Mouse (Mus musculus): ENCODE measurements around the gene Hs3st6.
A peak's percentile ranks its signal among the peaks of the same experiment; 100 is the strongest.
"Not testable (repeated sequence)": the region's sequence is repeated elsewhere in the genome, so short reads cannot be mapped to it uniquely, and the experiment has no call there.

Gene Hs3st6

DNA sequence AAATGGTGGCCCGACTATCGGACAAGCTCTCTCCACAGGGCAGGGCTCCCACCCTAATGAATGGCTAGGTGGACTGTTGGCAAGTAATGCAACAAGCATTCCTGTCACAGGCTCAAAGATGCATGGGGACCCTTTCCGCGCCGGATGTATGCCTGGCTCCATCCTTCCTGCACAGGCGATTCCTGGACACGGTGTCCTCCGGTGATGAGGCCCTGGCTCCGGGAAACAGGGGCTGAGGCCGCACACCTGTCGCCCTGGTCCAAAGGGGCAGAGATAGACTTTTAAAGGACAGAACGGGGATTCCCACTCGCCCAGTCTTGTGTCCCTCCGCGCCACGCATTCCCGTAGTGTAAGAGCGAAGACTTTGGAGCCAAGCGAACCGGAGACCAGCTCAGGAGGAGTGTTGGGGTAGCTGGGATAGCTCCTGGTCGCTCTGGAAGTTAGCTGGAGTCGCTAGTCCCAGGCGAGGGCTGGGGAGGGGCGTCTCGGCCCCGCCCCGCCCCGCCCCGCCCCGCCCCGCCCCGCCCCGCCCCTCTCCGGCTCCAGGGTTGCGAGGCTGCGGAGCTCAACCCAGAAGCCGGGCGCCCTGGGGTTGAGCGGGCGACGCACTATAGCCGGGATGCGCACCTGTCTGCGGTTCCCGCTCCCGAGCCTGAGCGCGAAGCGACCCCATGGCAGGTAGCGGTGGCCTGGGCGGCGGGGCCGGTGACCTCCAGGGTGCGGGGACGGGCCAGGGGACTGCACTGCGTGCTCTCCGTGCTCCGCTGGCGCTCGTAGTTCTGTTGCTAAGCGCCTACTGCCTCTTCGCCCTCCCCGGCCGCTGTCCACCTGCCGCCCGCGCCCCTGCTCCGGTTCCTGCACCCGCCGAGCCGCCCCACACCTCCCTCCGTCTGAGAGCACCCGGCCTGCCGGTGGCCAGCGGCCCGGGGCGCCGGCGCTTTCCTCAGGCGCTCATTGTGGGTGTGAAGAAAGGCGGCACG, at the start of gene Hs3st6:
Hs3st6 (plus strand) TSS at position 574 of the 980 bp plus-strand sequence.
- DNase-seq, result no peak

DNA sequence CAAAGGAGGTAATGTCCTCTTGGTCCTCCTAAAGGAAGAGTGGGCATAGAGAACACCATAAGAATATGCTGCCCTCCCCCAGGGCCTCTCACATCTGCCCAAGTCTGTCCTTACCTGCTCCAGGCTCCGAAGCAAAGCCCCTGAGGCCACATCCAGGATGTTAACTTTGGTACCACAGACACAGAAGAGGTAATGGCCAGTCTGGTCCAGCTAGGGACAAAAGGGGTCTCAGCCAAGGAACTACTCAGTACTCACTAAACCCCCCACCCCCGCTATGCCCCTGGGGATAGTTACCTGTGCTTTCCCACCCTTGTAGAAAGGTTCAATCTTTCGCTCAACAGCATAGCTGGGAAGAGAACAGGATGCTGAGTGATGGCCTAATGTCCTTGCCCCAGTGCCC, 47.0 kb upstream of the Hs3st6 start:
- no peak for DNase-seq

DNA sequence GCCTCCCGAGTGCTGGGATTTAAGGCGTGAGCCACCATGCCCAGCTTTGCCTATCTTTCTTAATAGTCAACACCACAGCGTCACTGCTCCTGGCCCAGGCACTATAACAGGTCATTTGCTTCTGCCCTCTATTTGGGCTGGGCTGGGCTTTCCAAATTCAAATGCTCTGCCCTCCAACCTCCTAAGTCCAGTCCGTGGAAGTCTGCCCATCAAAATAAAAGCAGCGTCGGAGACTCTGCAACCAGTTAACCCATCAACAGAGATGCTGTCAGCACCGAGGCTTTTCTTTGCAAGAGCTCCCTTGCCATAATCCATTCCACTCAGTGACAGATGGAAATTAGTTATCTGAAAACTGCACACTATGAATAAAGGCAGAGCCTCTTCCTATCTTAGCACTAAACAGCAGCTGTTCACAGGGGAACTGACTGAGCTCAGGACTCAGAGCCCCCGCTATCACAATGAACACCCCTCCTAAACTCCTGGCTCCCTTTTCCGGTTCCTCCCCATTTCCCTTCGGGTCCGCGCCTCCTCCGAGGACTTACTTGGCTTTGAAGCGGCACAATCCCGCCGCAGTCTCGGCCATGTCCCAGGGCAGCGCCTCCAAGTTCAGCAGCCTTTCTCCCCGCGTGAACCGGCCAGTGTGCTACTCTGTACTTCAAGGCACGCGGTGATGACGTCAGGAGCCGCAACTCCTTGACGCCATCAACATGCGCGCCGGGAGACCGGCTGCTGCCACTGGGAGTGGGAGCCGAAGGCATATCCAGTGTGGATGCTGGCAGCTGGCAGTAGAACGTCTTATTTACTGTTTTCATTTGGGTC, 45.6 kb upstream of the Hs3st6 start, which contains the start of gene Tbl3:
Tbl3 (minus strand) TSS at position 679 of the 819 bp plus-strand sequence.
- peak; percentile 94 for DNase-seq

DNA sequence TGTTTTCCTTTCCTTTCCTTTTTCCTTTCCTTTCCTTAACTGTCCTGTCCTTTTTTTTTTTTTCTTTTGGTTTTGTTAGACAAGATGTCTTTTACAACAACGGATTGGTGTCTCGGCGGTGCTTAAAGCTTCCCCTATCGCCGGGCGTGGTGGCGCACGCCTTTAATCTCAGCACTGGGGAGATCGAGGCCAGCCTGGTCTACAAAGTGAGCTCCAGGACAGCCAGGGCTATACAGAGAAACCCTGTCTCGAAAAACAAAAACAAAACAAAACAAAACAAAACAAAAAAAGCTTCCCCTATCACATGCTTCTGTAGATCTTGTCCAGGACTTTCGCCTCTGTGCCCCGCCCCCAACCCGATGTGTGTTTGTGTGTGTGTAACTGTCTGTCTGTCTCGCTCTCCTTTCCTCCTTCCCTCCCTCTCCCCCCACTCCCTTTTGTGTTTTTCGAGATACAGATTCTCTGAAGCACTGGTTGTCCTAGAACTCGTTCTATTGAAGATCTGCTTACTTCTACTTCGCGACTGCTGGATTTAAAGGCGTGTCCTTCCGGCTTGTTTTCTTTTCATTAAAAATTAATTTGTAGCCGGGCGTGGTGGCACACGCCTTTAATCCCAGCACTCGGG, 44.9 kb upstream of the Hs3st6 start:
- no peak for DNase-seq

DNA sequence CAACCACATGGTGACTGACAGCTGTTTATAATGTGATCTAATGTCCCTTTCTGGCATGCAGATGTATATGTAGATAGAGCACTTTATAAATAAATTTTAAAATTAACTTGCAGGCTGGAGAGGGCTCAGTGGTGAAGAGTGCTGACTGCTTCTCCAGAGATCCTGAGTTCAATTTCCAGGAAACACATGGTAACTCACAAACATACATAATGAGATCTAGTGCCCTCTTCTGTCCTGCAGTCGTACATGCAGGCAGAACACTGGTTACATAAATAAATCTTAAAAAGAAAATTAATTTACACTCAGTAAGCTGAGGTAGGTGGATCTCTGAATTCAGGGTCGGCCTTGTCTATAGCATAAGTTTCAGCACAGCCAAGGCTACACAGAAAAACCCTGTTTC, 44.1 kb upstream of the Hs3st6 start:
- DNase-seq, result no peak

DNA sequence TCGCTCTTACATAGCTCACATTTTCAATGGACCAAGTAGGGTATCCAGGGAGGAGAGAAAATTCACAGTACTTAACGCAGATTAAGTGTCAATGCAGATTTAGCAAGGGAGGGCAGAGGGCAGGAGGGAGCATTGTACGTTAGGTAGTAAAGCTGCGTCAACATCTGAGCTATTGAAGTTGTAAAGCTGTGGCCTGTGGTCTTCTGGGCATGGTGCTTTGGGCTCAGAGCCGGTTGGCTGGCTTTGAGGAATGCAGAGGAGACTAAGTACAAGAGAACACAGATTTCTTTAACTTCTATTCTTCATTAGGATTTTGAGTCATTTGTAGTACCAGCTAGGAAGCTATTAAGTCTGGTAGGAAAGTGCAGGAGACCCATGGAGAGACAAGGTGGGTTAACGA, 37.2 kb upstream of the Hs3st6 start:
- DNase-seq, result no peak

DNA sequence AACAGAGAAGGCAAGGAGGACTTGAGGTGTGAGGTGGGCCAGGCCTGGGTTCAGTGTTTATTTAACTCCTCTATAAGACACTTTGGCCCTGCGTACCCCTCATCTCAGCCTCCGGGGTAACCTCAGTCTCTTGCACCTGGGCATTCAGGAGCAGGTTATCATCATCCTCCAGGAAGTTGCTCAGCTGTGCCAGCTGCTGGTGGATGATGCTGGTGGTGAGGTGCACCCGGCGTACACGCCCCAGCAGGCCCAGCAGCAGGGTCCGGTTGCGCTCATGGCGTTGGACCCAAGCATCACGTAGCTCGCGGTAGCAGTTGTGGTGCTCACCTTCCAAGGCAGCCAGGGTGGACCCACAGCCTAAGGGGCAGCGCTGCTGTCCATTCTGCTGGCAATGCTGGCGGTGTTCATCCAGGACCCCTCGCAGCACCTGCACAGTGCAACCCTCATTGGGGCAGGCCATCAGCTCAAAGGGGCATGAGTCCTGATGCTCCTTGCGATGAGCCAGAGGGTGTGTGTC, 36.6 kb upstream of the Hs3st6 start:
- DNase-seq, result no peak

DNA sequence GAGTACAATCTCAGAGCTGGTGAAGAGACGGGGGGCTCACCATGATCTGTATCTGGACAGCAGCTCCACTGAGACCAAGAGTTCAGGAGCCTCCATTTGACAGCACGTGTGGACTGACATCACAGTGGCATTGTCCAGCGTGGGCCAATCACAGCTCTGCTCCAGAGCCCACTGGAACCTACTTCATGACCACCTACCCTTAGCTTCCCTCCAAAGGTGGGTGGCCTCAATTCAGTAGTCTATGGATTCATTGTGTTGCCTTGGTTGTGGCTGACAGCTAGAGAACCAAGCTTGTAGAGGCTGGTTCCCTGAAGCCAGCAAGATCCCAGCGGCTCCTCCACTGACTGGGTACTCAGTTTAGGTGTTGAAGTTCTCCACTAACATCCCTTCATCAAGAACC, 34.8 kb upstream of the Hs3st6 start, which contains the start of the genes Rnf151 and Rps2:
Rnf151 (minus strand) TSS at position 121 of the 400 bp plus-strand sequence.
Rps2 (plus strand) TSS at position 174 of the 400 bp plus-strand sequence.
- DNase-seq, result no peak

DNA sequence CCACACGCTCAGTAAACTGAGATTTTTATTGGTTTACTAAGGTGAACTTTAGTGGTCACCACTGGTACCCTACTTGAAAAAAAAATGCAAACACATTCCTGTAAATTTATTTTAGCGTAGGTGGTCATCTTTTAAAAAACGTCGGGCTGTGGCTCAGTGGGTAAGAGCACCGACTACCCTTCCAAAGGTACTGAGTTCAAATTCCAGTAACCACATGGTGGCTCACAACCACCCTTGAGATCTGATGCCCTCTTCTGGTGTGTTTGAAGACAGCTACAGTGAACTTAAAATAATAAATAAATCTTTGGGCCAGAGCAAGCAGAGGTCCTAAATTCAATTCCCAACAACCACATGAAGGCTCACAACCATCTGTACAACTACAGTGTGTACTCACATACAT, 33.9 kb upstream of the Hs3st6 start:
- DNase-seq, result not testable (repeated sequence)

DNA sequence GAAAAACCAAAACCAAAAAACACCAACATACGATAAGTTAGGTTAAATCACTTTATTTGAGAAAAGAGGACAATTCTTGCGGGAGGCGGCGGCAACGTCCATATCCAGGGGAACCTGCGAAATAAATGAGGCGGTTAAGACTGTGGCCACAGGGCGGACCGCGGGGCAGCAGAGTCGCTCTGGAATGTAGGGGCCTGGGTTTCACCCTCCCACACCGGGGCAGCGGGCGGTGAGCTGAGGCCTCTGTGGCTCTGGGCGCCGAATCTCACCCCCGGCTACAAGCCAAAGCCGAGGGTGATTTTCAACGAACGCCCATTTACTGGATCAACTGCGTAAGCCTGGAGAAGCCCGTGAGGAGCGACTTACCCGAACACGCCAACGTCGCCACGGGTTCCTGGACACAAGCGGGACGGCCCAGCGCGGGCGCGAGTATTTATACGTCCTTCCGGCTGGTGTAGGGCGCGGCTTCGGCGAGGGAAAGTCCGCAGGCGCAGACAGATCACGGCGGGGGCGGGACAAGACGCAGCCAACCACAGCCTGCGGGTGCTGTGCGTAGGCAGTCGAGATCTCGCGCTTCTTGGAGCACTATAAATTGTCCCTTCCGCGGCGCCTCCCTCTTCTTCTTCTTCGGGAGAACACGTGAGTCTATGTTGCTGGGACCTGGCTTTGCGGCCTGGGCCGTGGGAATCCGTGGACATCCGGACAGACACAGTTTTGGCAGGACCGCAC, 33.1 kb upstream of the Hs3st6 start:
- peak; percentile 99 for DNase-seq

DNA sequence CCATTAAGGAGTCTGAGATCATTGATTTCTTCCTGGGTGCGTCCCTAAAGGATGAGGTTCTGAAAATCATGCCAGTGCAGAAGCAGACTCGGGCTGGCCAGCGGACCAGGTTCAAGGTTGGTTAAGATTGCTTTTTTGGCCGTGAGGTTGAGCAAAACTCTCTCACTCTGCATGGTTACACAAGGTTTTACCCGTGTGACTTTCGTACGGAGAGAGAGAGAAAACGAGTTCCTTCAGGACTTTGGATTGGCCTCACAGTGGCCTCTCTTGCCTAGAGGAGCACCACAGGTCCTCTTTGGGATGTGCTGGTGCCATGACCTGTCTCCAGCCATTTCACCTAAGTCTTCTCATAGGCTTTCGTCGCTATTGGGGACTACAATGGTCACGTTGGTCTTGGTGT, 32.2 kb upstream of the Hs3st6 start:
- not testable (repeated sequence) for DNase-seq

DNA sequence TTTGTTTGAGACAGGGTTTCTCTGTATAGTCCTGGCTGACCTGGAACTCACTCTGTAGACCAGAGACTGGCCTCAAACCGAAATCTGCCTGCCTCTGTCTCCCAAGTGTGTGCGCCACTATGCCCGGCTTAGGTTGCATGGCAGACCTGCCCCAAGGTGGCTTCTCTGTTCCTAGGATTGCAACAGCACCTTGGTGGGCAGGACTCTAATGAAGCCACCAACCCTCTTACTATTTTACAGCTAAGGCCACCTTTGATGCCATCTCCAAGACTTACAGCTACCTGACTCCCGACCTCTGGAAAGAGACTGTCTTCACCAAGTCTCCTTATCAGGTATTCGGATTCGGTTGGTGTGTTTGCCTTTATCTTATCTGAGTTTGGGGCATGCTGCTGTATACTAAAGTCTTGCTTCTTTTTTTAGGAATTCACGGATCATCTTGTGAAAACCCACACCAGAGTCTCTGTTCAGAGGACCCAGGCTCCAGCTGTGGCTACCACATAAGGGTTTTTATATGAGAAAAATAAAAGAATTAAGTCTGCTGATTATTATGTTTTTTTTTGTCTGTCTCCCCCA, 31.3 kb upstream of the Hs3st6 start:
- DNase-seq, result not testable (repeated sequence)

DNA sequence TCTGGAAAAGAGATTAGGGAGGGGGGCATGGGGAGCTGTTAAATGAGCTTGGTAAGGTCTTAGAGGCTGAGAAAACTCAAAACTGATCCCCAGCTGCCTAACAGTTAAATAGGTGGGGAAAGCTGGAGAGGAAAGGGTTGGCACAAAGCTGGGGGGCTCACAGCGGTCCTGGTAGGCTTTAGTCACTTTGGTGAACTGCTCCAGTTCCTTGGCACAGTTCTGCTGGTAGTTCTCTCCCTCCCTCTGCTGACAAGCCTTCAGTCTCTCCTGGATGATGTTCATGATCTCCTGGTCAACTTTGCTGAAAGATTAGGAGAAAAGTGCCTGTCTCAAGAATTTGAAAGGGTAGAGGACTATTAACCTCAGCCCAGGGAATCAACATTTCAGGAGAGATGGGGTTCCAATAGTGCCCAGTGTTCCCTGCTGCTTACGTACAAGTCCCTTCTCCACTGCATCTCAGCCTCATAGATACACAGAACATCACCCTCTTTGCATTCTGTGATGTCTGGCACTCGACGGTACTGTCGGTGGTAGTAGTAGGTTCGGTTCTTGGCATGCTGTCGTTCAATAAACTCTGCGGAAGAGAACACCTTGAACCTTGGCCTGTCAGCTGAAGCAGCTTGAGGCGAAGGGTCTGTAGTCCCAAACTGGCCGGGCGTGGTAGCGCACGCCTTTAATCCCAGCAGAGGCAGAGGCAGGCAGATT, 30.4 kb upstream of the Hs3st6 start:
- no peak for DNase-seq

DNA sequence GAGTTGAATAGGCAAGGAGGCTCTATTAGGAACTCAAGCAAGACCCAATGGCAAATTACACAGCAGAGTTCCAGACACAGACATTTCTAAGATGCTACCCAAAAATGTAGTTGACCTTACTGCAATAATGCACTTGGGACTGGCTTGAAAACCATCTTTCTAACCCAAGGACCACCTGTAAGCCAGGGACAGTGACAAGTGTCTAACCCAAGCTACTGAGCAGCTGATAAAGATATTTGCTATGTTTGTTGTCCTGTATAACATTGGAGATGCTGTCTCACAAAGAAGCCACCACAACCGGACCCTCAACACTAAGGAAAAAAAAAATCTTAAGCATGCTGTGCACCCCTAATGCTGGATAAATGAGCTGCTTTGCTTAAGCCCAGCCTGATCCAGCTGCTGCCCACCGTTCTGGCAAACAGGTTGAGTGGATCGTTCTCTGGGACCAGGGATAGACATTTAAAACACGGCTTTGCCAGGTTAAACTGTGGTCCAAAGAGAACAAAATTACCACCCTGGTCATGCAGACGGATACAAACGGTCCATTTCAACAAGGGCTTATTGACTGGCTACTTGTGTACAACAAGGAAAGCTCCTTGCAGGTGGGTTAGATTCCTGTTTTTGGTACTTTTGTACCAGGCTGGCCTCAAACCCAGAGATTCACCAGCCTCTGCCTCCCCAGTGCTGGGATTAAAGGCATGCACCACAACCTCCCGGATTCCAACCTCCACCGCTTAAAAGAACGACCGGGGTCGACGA, 29.5 kb upstream of the Hs3st6 start:
- no peak for DNase-seq

DNA sequence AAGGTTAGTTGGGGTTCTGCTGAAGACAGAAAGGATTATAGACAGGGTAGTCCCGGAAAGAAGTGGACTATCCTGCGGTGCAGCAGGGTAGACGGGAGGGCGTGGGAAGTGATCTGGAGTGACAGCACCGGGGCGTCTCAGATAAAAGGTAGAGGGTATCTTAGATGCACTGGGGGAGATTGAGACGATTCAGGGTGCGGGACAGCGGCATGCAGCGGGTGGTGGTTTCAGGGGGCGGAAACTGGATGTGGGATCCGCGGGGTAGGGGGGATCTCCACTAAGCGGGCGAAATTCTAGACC, 29.0 kb upstream of the Hs3st6 start:
- no peak for DNase-seq

DNA sequence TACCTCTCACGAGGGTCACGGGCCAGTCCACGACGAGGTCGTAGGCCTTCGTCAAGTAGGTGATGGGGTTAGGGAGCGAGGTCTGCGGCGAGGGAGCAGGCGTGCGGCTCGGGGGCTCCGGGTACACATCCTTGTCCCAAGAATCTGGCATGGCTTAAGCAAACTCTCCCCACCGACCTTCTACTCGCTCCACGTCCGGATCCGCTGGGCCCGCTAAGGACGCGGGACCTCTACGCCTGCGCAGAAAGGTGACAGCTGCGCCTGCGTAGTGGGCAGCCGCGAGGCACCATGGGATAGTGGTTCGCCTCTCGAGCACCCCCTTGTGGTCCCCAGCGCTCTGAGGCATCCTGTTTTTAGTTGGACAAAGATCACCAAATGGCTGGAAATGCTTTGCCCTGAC, 28.6 kb upstream of the Hs3st6 start, which contains the start of gene Ndufb10:
Ndufb10 (minus strand) TSS at position 295 of the 400 bp plus-strand sequence.
- peak; percentile 94 for DNase-seq

DNA sequence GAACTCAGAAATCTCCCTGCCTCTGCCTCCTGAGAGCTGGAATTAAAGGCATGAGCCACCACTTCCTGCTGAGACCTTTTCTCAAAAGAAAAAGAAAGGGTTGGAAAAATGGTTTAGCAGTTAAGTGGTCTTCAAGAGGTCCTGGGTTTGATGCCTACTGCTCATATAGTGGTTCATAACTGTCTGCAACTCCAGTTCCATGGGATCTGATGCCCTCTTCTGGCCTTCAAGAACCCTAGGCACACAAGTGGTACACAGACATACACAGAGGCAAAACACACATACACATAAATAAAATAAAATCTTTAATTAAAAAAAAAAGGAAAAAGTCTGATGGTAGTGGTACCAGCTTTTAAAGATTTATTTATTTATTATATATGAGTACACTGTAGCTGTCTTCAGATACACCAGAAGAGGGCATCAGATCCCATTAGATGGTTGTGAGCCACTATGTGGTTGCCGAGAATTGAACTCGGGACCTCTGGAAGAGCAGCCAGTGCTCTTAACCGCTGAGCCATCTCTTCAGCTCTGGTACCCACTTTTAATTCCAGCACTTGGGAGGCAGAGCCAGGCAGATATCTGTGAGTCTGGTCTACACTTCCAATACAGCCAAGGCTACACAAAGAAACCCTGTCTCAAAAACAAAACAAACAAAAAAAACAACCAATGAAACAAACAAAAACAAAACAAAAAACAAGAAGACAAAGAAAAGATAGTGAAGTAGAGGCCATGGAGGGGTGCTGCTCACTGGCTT, 27.0 kb upstream of the Hs3st6 start:
- DNase-seq, result no peak

DNA sequence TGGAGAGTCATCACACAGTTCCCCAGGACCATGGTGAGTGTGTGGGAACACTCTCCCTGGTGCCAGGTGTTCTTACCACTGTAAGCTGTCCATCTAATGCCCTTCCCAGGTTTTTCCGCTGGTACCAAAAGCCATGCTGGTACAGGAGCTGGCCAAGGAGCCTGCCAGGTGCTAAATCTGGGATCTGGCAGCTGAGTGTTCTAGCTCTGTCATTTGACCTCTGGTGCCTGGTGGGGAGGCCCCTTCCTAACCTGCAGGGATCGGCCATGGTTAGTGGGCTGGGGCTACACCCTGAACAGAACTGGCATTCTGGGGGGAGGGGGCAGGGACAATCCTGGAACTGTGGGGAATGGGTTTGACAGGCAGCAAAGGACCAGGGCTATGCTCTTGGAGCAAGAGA, 25.2 kb upstream of the Hs3st6 start, which contains the start of gene Rpl3l:
Rpl3l (plus strand) TSS at position 203 of the 400 bp plus-strand sequence.
- no peak for DNase-seq

DNA sequence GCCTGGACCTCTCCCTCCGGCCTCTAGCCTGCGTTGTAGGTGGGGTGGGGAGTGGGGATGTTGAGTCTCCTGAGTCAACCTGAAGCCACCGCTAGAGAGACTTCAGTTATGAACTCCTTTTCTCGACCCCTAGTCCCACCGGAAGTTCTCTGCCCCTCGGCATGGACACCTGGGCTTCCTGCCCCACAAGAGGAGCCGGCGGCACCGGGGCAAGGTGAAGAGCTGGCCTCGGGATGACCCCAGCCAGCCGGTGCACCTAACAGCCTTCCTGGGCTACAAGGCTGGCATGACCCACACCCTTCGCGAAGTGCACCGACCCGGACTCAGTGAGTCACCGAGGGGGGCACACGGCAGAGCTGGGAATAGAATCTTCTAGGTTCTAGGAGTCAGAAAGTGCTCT, 24.6 kb upstream of the Hs3st6 start:
- no peak for DNase-seq

Data from right cerebral cortex, adult 18-20 months (tissue).